Mouse (Mus musculus) cerebellum, adult 9-10 months (tissue): ENCODE results near the gene Haao.

Experiments used
- DNase-seq: peaks from one replicate; pipeline ENCODE4 v3.0.0; 2022

Gene Haao

DNA sequence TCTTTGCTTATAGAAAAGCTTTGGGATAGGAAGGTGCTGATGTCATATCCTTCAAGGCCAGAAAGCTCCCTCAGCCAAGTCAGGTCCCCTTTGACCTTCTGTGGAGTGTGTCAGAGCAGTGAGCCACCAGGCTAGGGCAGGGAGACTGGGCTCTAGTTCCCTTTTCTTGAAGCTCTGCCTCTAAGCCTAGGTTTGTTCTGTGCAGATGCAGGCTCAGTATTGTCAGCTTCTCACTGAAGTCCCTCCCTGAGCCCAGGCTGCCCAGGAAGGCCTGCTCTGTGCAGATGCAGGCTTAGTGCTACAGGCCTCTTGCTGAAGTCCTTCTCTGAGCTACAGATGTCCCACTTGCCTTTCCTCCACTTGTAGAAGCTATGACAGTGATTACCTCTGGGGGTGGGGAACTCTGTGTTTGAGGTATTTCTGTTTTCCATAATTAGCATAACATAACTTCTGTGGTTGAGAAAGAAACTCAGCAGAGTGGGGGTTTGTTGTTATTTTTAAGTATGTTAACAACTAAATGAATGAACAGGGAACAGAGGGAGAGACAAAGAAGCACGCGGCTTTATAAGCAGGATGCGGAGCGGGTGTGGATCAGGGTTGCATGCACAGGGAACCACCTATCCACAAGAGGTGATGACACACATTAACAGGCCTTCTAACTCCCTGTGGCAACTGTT lies 17.0 kb downstream of the Haao start:
- DNase-seq: no peak

DNA sequence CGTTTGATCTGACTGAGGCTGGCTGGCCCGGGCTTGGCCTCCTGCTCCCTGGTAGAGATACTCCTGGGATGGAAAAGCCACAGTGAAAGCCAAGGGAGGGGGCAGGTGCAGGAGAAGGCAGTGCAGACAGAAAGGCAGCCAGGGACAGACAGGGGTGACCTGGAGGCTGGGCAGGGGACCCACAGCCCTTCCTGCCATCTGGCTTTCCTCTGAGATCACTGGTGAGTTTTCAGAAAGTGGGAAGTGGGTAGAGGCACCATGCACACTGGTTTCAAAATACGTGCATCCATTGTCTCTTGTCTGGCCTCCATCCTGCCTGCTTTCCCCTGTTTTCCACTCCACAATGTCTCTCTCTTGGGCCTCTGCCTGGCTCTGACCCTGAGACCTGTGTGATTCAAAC lies 18.4 kb downstream of the Haao start:
- DNase-seq: no peak

DNA sequence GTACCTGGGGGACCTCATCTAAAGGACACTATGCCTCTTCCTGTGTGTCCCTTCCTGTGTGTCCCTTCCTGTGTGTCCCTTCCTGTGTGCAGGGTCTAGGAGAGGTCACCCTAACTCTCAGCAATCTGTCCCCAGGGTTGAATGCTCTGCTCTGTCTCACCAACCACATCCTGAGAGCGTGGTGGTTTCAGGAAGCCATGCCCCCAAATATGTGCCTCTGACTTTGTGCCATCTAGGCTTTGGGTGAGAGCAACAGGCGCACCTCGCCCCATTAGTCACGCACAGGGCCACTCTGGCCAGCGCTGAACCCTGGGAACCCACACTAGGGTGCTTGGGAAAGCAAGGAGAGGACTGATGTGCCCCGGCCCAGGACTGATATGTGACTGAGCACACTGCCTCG lies 23.9 kb downstream of the Haao start:
- DNase-seq: no peak

DNA sequence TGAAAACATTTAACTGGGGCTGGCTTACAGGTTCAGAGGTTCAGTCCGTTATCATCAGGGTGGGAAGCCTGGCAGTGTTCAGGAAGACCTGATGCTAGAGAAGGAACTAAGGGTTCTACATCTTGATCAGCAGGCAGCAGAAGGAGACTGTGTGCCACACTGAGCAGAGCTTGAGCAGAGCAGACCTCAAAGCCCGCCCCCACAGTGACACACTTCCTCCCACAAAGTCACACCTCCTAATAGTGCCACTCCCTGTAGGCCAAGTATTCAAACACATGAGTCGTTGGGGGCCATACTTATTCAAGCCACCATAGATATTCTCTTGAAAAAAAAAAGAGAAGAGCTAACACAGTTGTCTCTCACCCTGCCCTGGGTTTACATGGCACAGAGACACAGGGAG lies 25.9 kb downstream of the Haao start:
- no peak for DNase-seq

DNA sequence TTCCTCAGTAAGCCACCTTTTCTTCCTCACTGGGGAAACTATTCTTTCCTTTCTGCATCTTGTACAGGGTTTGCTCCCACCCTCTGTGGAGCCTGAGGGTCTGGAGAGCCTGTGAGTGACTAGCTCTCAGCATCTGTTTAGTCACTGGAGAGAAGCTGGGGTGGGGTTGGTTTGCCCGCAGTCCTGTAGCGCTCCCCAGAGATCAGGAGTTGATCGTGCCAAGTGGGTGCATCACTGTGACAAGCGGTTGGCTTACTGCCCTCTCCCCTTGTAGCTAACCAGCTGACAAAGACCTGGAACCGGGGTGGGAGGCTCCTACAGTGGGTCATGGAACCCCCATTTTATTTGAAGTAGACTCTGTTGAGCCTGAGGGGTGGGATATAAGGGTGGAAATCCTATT lies 27.1 kb downstream of the Haao start:
- no peak for DNase-seq

DNA sequence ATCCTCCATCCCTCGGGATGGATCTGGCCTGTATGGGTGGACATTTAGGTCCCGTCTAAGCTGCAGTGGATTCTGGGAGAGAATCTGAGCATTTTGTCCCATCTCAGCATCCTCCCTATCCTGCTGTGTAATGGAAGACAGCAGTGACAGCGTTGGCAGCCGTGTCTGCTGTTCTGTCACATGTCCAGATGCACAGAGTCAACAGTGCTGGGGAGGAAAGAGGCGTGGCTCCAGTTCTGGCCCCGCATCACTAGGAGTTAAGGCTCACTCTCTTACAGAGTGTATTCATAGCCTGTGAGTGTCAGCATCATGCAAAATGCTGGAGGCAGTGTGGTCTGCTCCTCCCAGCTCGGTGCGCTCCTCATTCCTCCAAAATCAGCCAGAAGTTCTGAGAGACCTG lies 28.3 kb downstream of the Haao start:
- DNase-seq: no peak

DNA sequence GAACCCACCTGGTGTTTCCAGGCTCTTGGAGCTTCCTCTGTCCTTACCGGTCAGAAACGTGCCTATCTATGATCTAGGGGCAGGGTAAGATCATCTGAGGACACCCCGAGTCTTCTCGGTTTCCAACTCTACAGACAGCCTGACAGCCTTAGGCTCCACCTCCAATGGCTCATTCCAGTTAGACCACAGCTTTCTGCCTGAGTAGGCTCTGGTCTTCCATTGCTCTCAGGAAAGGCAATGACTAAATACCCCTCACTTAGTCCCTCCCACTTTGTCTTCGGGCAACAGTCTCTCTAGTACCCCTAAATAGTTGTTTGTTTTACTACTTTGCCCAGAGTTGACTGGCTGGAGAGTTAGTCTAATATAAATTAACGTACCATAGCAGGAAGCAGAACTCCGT lies 30.8 kb downstream of the Haao start:
- no peak for DNase-seq

DNA sequence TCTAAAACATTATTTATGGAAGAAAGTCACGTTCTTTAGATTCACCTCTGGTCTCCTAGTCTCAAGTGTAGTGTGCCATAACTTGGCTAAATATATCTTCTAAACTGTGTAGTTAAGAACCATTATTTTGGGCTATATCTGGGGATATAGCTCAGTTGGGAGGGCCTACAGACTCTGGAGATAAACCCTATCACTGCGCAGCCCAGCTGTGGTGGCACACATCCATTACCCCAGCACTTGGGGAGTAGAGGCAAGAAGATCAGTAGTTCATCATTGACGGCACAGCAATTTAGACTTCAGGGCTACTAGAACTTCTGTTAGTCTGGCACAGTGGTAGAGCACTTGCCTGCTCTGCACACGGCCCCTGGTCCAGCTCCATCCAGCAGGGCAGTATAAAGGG lies 34.7 kb downstream of the Haao start:
- no peak for DNase-seq

DNA sequence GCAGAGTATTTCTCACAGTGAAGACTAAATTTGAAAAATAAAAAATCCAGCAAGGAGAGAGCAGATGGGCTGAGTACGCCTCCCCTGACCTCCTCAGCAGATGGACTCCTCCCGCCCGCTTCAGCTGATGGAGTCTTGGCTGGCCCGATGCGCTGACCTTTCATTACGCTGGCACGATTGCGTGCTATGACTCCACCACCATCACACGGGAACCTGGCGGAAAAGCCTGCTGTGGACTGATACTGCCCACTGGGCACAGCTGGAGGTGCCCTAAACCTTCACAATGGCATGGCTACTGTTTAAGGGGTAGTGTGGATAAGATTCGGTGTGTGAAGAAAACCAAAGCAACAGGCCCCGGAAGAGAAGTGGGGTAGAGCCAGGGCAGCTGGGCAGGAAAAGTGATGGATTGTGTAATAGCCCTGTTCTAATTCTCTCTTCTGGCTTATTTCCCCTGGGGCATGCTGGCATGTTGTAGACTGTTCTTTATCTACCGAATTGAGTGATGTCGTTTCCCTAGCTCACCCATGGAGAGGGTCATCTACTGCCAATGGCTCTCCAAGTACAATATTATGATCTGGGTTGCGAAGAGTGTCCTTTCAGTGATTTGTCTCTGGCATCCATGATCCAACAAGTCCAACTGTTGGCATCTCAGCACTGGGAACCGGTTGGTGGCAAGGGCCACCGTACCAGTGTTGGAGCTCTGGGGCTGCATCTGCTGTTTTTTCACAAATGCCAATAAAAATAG lies 35.4 kb downstream of the Haao start:
- DNase-seq: peak; percentile 90

DNA sequence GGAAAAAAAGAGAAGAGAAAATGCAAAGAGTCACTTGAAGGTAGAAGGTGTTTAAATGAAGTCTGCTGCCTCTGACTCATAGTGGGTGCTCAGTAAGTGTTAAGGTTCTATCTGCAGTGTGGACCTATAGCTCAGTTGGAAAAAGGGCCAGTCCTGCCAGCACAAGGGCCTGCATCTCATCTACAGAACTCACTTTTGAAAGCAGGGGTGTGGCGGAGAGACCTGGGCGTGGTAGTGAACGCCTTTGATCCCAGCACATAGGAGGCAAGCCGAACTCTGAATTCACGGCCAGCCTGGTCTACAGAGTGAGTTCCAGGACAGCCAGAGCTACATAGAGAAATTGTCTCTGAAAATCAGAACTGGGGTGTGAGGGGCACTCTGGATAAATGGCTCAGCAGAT lies 37.5 kb downstream of the Haao start:
- DNase-seq: no peak

DNA sequence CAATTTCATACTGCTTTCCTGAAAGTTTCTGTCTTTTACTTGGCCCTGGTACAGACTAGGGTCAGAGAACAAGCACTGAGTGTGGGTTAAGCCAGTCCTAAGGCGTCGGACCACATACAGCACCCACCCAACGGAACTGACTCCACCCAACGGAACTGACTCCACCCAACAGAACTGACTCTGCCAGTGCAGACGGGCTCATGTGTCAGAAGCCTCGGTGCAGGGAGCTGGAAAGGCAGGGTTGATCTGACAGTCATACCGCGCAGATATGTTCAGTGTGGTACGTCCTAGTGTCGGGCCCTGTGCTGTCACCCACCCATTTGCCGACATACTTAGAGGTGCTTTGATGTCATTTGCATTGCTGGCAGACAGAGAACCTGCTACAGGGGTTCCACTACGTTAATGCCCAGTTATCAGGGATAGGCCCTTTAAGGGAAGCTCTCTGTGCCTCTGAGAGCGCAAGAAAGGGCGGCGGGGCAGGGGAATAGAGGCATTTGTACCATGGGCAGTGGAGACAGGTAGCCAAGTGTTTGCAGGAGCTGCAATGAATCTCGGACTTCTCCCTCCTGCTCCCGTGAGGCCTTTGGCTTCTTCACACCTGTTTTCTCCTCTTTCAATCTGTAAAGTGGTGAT lies 38.5 kb downstream of the Haao start:
- no peak for DNase-seq

DNA sequence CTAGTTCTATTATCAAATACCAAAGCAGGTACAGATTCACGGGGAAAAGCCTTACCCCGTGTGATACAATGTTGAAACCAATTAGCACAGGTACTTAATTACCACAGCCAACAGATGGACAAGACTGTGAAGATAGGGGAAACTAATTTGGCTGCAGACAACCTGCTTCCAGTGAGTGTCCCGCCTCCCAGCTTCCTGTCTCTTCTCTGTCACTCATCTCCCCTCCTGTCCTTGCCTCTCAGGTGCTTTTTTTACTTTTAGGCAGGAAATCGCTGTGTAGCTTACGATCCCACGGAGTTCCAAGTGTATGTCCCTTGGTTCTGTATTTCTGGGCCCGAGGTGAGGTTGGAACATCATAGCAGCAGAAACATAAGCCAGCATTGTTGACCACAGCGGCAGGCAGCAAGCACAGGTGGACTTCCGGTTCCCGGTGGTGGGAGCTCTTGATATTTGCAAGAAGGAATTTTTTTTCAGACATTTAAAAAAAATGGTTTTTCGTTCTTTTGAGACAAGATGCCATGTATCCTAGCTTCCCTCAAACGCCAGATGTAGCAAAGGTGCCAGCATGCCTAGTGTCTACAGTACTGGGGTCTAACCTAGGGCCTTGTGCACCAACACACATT lies 39.2 kb downstream of the Haao start:
- no peak for DNase-seq

DNA sequence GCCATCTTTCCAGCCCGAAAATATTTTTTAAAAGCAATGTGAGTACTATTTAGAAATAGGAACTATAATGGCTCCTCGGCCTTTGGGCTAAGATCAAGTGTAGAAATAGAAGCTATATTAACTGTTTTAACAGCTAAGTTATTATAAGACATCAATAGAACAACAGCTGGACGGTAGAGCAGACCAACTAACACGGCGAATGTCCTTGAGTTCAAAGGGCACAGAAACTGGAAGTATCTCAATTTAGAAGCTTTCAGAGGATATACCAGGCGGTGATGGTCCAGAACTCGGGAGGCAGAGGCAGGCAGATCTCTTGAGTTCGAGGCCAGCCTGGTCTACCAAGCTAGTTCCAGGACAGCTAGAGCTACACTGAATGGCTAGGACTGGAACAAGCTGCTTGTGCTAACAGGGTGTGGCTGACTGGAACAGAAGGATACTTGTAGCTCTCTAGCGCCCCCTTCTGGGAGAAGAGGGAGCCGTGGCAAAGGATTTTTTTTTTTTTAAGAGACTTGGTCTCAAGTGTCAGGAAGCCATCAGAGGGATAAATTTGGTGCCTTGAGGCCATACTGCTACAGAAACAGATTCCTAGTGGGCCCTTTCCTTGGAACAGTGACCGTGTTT lies 39.9 kb downstream of the Haao start:
- DNase-seq: peak; percentile 76

DNA sequence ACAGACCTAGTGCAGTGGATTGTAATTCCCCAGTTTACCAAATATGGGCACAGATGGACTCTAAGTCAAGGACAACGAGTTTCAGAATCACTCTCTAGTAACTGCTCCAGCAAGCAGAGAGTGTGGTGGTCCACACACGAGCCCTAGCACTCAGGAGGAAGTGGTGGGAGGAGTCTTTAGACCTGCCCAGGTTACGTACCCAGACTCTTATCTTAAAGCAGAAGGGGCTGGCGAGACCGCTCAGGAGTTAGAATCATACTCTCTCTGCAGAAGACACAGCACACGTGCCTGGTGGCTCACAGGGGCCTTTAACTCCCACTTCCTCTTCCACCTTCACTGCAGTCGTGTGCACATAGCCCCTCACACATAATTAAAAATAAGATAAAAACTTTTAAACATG lies 40.4 kb downstream of the Haao start:
- DNase-seq: no peak

DNA sequence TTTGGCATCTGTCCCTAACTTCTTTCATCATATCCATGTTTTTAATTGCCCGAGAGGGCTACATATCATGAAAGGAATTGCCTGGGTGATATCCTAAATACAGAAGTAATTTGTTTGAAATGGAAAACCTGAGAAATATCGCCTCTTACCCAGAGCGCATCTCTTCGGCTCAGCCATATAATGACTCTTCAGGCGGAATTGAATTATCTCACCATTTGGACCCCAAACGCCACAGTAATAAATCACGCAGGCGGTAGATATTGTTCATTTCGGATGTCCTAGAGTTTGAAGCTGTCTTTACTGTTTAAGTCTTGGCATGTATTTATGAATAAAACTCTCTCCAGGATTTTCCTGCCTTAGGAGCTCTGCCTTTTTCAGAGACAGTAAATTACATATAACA lies 42.7 kb downstream of the Haao start:
- no peak for DNase-seq

DNA sequence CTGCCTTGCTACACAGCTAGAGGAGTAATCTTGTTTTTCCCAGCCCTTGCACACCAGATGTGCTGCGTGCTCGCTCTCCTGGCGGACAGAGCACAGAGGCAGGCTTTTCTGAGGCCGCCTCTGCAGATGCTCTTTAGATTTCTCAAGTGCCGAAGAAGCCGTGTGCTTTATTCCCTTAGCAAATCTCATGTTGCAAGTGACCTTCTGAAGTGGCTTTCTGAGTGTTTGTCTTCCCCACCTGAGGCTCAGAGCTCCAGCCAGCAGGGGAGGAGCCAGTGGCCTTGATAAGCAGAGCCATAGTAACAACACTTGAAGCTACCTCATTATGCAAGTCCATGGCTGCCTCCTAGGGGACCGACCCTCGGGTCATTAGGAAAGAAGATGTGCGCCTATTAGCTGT lies 43.8 kb downstream of the Haao start:
- DNase-seq: no peak

DNA sequence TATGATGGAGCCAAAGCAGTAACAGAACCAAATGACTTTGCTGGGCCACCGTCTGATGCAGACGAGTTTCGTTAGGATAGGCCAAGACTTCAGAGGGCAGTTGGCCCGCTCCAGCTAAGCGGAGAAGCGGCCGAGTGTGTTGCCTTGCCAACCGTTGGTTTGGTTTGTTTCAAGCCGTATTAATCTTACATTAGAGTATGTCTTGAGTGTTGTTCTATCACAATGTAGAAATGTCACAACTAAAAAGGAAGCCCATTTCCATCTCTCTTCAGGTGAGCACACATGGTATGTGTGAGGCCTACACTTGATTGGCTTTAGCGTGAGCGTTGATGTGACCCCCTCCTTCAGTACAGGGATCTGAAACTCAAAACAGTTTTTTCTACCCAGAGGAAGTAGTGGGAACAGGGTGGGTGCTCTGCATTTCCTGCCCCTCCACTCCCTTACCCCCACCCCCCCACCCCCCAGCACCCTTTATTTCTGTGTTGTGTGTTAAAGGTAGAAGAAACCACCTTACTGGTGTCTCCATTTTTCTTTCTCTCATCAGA lies 48.2 kb downstream of the Haao start:
- no peak for DNase-seq

DNA sequence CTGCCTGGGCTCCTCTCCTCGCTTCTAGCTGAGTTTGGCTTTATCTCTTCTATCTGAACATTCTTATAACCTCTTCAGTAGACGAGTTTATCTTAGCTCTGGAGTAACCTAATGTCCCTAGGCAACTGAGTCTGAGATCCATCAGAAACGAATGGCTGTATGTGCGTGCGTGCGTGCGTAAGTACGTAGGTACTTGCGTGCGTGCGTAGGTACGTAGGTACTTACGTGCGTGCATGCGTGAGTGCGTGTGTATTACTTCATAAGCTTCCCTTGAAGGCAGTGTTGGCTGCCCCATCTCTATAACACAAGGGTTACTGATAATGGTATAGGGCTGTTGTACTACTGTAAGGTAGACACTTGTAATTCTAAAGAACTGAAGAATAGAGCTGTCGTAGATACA lies 52.6 kb downstream of the Haao start:
- DNase-seq: no peak

DNA sequence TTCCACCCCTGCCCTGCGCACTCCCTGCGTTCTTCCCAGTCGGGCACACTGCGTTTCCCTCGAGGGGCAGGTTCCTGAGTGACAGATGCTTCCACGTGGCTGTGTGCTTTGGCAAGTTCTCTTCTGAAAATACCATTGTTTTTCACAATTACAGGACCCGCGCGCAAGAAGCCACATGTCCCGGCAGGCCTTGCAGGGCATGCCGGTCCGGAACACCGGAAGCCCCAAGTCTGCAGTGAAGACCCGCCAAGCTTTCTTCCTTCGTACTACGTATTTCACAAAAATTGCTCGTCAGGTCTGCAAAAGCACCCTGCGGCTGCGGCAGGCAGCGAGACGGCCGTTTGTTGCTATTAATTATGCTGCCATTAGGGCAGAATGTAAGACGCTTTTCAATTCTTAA lies 55.4 kb downstream of the Haao start:
- DNase-seq: no peak

DNA sequence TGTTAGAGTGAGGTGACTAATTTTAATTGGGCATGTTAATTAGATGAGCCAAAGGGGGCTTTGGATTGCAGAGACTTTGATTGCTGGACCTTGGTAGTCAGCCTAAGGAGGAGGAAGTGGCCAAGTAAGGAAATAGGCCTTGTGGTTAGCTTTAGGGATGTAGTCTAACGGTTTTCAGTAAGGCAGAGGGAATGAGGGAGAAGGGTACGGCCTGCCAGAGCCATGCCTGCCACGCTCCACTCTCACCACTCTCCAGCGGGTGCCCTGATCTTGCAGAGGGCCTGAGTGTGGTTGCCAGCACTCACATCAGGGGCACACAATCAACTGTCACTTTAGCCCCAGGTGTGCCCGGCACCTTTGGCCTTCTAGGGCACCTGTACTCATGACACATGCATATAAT lies 57.6 kb downstream of the Haao start:
- DNase-seq: no peak

DNA sequence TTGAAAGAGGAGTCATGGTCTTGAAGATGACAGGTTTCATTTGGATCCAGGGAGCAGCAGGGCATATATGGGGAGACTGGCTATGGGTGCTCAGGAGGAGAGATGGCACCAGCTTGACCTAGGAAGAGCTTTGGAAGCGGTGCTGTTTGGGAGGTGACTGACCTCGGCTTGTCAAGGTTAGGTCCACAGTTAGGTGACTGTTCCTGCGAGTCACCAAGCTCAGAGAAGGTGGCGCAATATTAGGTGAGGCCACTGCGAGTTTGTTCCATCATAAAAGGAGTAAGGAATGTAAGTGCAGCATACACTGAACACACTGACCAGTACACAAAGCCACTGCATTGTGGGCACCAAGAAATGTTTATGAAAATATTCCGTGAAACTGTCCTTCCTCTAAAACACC lies 61.3 kb downstream of the Haao start:
- DNase-seq: no peak

DNA sequence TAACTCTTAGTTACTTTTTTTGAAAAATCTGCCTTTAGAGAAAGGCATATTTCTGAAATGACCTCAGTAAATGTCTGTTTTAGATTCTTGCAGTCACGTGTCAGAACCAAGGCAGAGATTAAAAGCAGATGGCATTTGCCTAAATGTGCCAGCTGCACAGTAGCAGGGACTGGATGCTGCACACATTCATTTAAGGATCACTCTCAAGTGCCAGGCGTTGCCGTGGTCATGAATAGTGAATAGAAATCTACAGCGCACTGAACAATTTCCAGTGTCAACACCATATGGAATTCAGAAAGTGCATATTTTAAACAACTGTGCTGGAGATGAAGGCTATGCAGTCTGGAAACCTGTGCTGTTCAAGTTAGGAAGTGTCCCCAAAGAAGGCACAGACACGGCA lies 65.0 kb downstream of the Haao start:
- peak; percentile 43 for DNase-seq
